Mouse (Mus musculus): ENCODE data around the gene Orai2.

GRCm38 (mm10) chr5:136218585-136218984 is 48.1 kb upstream of the Orai2 start:
- TF ChIP-seq MAX (IDR thresholded peaks at IDR 0.05): no peak
- TF ChIP-seq CTCF (IDR thresholded peaks at IDR 0.05; ENCODE audit: control insufficient read depth, insufficient read depth, insufficient read length): no peak
- TF ChIP-seq MYOD1 (IDR thresholded peaks at IDR 0.05; ENCODE audit: control insufficient read depth, insufficient read length, low read depth): no peak
- no peak for TF ChIP-seq USF1 (IDR thresholded peaks at IDR 0.05; ENCODE audit: low read depth)
- TF ChIP-seq MYOG (IDR thresholded peaks at IDR 0.05; ENCODE audit: control insufficient read depth, extremely low read depth, insufficient read length): no peak

Measured in C2C12 (cell line).